Mouse (Mus musculus): Measurements from ENCODE around the gene Gm20422.

DNA sequence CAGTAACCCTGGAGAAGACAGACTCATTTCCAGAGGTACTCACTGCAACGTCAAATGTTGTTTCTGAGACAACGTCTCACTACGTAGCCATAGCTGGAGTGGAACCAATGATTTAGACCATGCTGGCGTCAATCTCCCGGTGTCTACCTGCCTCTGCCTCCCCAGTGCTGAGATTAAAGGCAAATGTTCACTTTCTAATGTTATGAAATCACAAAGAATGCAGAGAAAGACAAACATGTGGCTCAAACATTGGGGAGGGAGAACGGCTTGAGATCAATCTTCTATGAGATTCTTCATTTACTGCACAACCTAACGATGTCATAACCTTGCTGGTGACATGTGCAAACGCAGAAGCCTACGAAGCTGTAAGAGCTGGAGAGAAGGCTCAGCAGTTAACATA lies 3.5 kb downstream of the Gm20422 start:
- TF ChIP-seq CTCF (IDR thresholded peaks at IDR 0.05; ENCODE audit: low read depth, low read length) (no peak), POLR2A (IDR thresholded peaks at IDR 0.05; ENCODE audit: extremely low read depth, insufficient read depth, low read length) (no peak)

All from liver, adult 2 months (tissue).